Mouse (Mus musculus) neural tube, embryonic 14.5 days (tissue): ENCODE measurements at regions not wholly inside any gene's neighbourhood (a gene's known extent, or its start where the extent isn't known, plus 50 kb on each side); places are given as distances from the start of the nearest gene placed in this dataset.

Experiments
- ATAC-seq: fragments of 200-750 bp; cut with Nextera tagmentation; 2 replicates; pipeline ENCODE4 v1.8.0; 2017; ENCODE audit warnings: low read depth, mild to moderate bottlenecking, moderate TSS enrichment, moderate library complexity
- H3K27ac ChIP-seq: fragments of 300-500 bp; sonication (generic); 2 replicates; pipeline ENCODE4 v1.5.1; 2014; ENCODE audit warnings: low read depth, mild to moderate bottlenecking, control low read depth, low read length, moderate library complexity, mixed read lengths
- H3K27me3 ChIP-seq: fragments of 300-500 bp; sonication (generic); 2 replicates; pipeline ENCODE4 v1.6.1; 2014; ENCODE audit warnings: low read length; ENCODE audit not compliant: control insufficient read depth, insufficient read depth
- H3K36me3 ChIP-seq: fragments of 300-500 bp; sonication (generic); 2 replicates; pipeline ENCODE4 v1.6.1; 2014; ENCODE audit warnings: low read length, mixed read lengths; ENCODE audit not compliant: control insufficient read depth, insufficient read depth
- H3K4me1 ChIP-seq: fragments of 300-500 bp; sonication (generic); 2 replicates; pipeline ENCODE4 v1.6.1; 2014; ENCODE audit warnings: low read length; ENCODE audit not compliant: control insufficient read depth, insufficient read depth
- H3K4me2 ChIP-seq: fragments of 300-500 bp; sonication (generic); 2 replicates; pipeline ENCODE4 v1.6.1; 2014; ENCODE audit warnings: mild to moderate bottlenecking, low read depth, low read length, control low read depth
- H3K4me3 ChIP-seq: fragments of 300-500 bp; sonication (generic); 2 replicates; pipeline ENCODE4 v1.5.1; 2014; ENCODE audit warnings: low read depth, low read length, control low read depth, mixed read lengths
- H3K9ac ChIP-seq: fragments of 300-500 bp; sonication (generic); replicated peaks from 2 replicates; pipeline ENCODE4 v1.6.1; 2014; ENCODE audit warnings: low read depth, mild to moderate bottlenecking, control low read depth, low read length, mixed read lengths
- H3K9me3 ChIP-seq: fragments of 300-500 bp; sonication (generic); 2 replicates; pipeline ENCODE4 v1.6.1; 2016; ENCODE audit warnings: low read length; ENCODE audit not compliant: control insufficient read depth
- WGBS: fragments of 180-500 bp; shearing (Covaris S2); extraction: QIAGEN DNeasy Blood & Tissue Kit; methylation state at CpG from one replicate; pipeline ENCODE4 v1.1.7; 2014; 5-methylcytosine and 5-hydroxymethylcytosine counted together

GRCm38 (mm10) chr11:22677337-22677736 is 165.4 kb downstream of the Tmem17 start:
- Histone ChIP-seq H3K27me3 (no peaks in the 10 kb centered on the region), H3K9ac (no peak overlapping the region), H3K4me2 (no peak overlapping the region), H3K4me1 (no peaks in the 10 kb centered on the region), H3K27ac (no peak overlapping the region), H3K4me3 (no peak overlapping the region), H3K36me3 (no peaks in the 10 kb centered on the region), H3K9me3 (no peaks in the 10 kb centered on the region)
- 33% methylated on average over 2 of the region's 2 CpGs for WGBS
- ATAC-seq, result no peak

GRCm38 (mm10) chr11:22684576-22684975 is 172.7 kb downstream of the Tmem17 start:
- WGBS, result 96% methylated on average over 4 of the region's 4 CpGs
- H3K9ac ChIP-seq, result no peak overlapping the region
- H3K36me3 ChIP-seq, result no peaks in the 10 kb centered on the region
- no peak overlapping the region for H3K4me3 ChIP-seq
- no peaks in the 10 kb centered on the region for H3K9me3 ChIP-seq
- no peaks in the 10 kb centered on the region for H3K4me1 ChIP-seq
- ATAC-seq, result no peak
- H3K27me3 ChIP-seq, result no peaks in the 10 kb centered on the region
- H3K27ac ChIP-seq, result no peak overlapping the region
- H3K4me2 ChIP-seq, result no peak overlapping the region

GRCm38 (mm10) chr11:22690829-22691228 is 169.9 kb downstream of the B3gnt2 start:
- Histone ChIP-seq H3K4me3 (no peak overlapping the region), H3K27me3 (no peaks in the 10 kb centered on the region), H3K9ac (no peak overlapping the region), H3K9me3 (no peaks in the 10 kb centered on the region), H3K36me3 (no peaks in the 10 kb centered on the region), H3K4me2 (no peak overlapping the region), H3K4me1 (no peaks in the 10 kb centered on the region), H3K27ac (no peak overlapping the region)
- 93% methylated on average over 3 of the region's 3 CpGs for WGBS
- ATAC-seq, result no peak

- H3K4me3 ChIP-seq, result no peak overlapping the region
- no peaks in the 10 kb centered on the region for H3K4me1 ChIP-seq
- H3K9me3 ChIP-seq, result no peaks in the 10 kb centered on the region
- no peak overlapping the region for H3K4me2 ChIP-seq
- 86% methylated on average over 5 of the region's 5 CpGs for WGBS
- no peaks in the 10 kb centered on the region for H3K36me3 ChIP-seq
- H3K9ac ChIP-seq, result no peak overlapping the region
- no peak for ATAC-seq
- H3K27me3 ChIP-seq, result no peaks in the 10 kb centered on the region
- no peak overlapping the region for H3K27ac ChIP-seq
Observed at GRCm38 (mm10) chr11:22692281-22692857, 168.4 kb downstream of the B3gnt2 start.

- ATAC-seq, result no peak
- WGBS, result 52% methylated on average over 1 of the region's 1 CpGs
- H3K4me3 ChIP-seq, result no peak overlapping the region
- H3K4me2 ChIP-seq, result no peak overlapping the region
- no peaks in the 10 kb centered on the region for H3K4me1 ChIP-seq
- H3K9me3 ChIP-seq, result no peaks in the 10 kb centered on the region
- no peaks in the 10 kb centered on the region for H3K27me3 ChIP-seq
- no peak overlapping the region for H3K27ac ChIP-seq
- no peaks in the 10 kb centered on the region for H3K36me3 ChIP-seq
- H3K9ac ChIP-seq, result no peak overlapping the region
Observed at GRCm38 (mm10) chr11:22692941-22693341, 167.8 kb downstream of the B3gnt2 start.

GRCm38 (mm10) chr11:22693376-22693775 is 167.4 kb downstream of the B3gnt2 start:
- Histone ChIP-seq H3K4me1 (no peaks in the 10 kb centered on the region), H3K9ac (no peak overlapping the region), H3K36me3 (no peaks in the 10 kb centered on the region), H3K4me2 (no peak overlapping the region), H3K9me3 (no peaks in the 10 kb centered on the region), H3K27me3 (no peaks in the 10 kb centered on the region), H3K4me3 (no peak overlapping the region), H3K27ac (no peak overlapping the region)
- 92% methylated on average over 2 of the region's 2 CpGs for WGBS
- no peak for ATAC-seq

- 78% methylated on average over 2 of the region's 2 CpGs for WGBS
- H3K27ac ChIP-seq, result no peak overlapping the region
- no peak overlapping the region for H3K4me2 ChIP-seq
- no peak for ATAC-seq
- no peaks in the 10 kb centered on the region for H3K9me3 ChIP-seq
- no peaks in the 10 kb centered on the region for H3K27me3 ChIP-seq
- no peak overlapping the region for H3K4me3 ChIP-seq
- no peaks in the 10 kb centered on the region for H3K36me3 ChIP-seq
- H3K4me1 ChIP-seq, result 0 out of 2 replicates have a peak, but pooled peaks cover 4% of the 10 kb centered on the region
- H3K9ac ChIP-seq, result no peak overlapping the region
Observed at GRCm38 (mm10) chr11:22693984-22694383, 166.8 kb downstream of the B3gnt2 start.

- H3K27me3 ChIP-seq, result no peaks in the 10 kb centered on the region
- no peak for ATAC-seq
- H3K9ac ChIP-seq, result no peak overlapping the region
- no peak overlapping the region for H3K27ac ChIP-seq
- no peak overlapping the region for H3K4me3 ChIP-seq
- WGBS, result 81% methylated on average over 5 of the region's 5 CpGs
- no peak overlapping the region for H3K4me2 ChIP-seq
- no peaks in the 10 kb centered on the region for H3K36me3 ChIP-seq
- no peaks in the 10 kb centered on the region for H3K9me3 ChIP-seq
- H3K4me1 ChIP-seq, result 0 out of 2 replicates have a peak, but pooled peaks cover 4% of the 10 kb centered on the region
Observed at GRCm38 (mm10) chr11:22694829-22695228, 165.9 kb downstream of the B3gnt2 start.

GRCm38 (mm10) chr11:22695237-22695636 is 165.5 kb downstream of the B3gnt2 start:
- H3K9ac ChIP-seq, result no peak overlapping the region
- no peak for ATAC-seq
- H3K4me1 ChIP-seq, result 0 out of 2 replicates have a peak, but pooled peaks cover 4% of the 10 kb centered on the region
- H3K4me2 ChIP-seq, result no peak overlapping the region
- no peaks in the 10 kb centered on the region for H3K27me3 ChIP-seq
- no peaks in the 10 kb centered on the region for H3K36me3 ChIP-seq
- no peaks in the 10 kb centered on the region for H3K9me3 ChIP-seq
- 88% methylated on average over 1 of the region's 1 CpGs for WGBS
- no peak overlapping the region for H3K27ac ChIP-seq
- no peak overlapping the region for H3K4me3 ChIP-seq
